Mouse (Mus musculus) monocyte, adult 2 months (primary cell): Measurements from ENCODE around the gene Vmn2r94.

Experiments
- DNase-seq, 2 experiments: peaks; one replicate each; pipeline ENCODE4 v3.0.0; 2022; ENCODE audit warnings: low spot score in 2 of 2, low read depth in 1 of 2

The Vmn2r94 gene

GRCm38 (mm10) chr17:18277656-18278055 is at the start of gene Vmn2r94:
Gene Vmn2r94, minus strand, starts transcription at chr17:18277756.
- no peak for DNase-seq

GRCm38 (mm10) chr17:18323031-18323430 is 45.5 kb upstream of the Vmn2r94 start:
- DNase-seq, result no peak

GRCm38 (mm10) chr17:18297799-18298198 is 20.2 kb upstream of the Vmn2r94 start, which contains the start of gene Vmn2r93:
Gene Vmn2r93, plus strand, starts transcription at chr17:18298099.
- DNase-seq, result no peak

- no peak for DNase-seq
Measured at GRCm38 (mm10) chr17:18236931-18237330, 40.6 kb downstream of the Vmn2r94 start.

- DNase-seq, result no peak
Measured at GRCm38 (mm10) chr17:18231996-18232395, 45.6 kb downstream of the Vmn2r94 start.

- no peak for DNase-seq
Measured at GRCm38 (mm10) chr17:18221300-18221699, 56.3 kb downstream of the Vmn2r94 start.
